Mouse (Mus musculus): ENCODE data around the gene E130114P18Rik. TPM values are rescaled to one million over a fixed set of nuclear protein-coding genes. Genes with fewer than 3 reads are reported as not detected.

The E130114P18Rik gene
- total RNA-seq, 2 experiments from 2014 or later = not detected

DNA sequence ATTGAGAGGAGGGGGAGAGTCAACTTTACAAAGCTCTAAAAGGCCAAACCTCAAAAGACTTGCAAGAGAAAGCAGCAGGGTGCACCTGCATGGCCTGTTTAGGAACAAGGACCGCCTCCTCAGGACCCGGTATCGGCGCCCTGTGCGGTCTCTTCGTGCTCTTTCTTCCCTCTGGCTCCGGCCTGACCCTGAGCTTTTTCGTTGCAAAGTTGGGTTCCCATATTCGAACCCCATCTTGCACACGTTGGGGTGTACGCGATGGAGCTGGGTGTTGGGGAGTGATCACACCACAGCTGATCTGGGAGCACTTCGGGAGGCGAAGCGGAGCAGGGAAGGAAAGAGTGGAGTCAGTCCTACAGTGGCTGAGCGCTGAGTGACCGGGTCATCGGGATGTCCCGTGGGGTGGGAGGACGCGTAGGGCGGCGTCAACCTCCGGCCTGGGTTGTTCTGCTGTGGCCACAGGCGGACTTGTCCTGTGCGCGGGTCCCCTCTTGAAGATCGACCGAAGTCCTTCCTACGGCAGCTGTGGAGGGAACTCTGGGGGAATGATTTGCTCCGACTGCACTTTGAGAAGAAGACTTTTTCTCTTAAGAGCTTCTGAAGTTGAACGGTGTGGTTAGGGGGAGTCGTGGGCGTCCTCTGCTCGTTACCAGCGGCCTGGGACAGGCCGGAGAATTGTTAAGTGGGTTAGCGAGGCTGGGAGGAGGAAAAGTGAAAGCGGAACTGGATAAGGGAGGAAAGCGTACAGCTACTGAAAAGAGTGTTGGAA, 26.2 kb downstream of the E130114P18Rik start:
- DNase-seq = peak; percentile 84 to 88

DNA sequence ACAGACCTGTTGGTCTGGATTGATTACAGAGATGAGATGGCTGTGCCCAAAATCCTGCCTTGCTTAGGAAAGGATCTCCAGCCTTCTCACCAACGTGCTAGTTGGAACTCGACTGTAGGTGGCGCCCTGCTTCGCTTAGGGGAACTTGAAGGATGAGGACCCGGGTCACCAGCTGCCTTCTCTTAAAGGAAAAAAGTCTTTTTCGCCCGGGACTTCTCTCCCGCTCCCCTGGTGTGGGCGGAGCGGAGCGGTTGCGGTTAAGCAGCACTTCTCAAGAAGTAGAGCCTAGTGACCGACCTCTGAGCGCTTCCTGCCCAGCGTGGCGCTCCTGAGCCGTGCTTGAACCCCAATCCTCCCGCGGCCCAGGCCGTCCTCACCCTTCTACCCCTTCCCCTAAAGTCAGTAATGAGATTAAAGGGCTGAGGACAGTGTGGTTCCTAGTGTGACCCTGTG, 26.8 kb downstream of the E130114P18Rik start:
- DNase-seq = peak; percentile 95 to 96

DNA sequence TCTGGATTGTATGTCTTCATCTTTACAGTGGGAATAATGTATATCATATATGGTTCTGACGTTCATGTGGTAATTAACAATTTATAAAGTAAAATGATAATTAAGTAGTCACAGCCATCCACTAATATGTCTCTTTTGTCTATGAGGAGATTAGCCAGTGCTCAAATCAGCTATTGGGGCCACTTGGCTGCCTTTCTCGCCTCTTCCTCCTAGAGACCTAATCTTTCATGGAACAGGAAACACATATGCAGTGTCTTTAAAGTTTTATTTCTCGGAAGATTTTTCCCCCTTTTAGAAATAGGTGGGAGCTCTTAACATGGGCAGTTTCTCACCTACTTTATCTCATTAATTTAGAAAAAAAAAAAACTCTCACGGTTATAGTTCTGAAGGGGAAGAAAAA, 27.5 kb downstream of the E130114P18Rik start:
- no peak for DNase-seq

DNA sequence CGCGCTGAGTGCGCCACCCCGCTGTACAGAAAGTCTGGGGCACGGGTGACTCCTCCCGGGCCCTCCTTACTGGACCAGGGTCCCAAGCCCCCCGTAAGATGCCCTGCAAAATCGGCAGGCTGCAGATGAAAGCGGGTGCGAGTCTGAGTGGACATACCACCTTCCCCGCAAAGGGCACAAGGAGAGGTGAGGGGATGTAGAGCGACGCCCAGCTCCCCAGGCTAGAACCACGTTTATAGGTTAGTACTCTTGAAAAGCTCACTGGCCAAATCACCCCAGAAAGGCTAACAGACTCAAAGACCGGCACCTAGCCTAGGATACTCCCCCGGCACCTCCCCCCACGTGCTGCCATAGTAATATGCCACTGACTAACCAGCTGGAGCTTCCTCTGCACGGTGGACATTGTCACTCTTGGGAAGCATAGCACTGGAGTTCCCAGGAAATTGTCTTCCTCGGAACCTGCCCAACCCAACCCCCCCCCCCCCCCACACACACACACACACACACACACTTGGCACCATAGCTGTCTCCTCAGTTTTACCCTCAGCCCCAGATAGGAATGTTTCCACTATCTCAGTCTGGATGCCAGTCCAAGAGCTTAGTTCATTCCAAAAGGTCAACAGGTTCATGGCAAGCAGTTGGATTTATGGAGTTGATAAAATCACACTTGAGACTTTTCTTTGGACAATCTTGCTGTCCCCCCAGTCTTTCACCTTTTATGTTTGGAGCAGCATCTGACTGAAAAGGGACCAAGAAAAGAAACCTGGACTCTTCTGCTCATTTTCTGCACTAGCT, 31.6 kb downstream of the E130114P18Rik start:
- peak; percentile 28 to 50 for DNase-seq

DNA sequence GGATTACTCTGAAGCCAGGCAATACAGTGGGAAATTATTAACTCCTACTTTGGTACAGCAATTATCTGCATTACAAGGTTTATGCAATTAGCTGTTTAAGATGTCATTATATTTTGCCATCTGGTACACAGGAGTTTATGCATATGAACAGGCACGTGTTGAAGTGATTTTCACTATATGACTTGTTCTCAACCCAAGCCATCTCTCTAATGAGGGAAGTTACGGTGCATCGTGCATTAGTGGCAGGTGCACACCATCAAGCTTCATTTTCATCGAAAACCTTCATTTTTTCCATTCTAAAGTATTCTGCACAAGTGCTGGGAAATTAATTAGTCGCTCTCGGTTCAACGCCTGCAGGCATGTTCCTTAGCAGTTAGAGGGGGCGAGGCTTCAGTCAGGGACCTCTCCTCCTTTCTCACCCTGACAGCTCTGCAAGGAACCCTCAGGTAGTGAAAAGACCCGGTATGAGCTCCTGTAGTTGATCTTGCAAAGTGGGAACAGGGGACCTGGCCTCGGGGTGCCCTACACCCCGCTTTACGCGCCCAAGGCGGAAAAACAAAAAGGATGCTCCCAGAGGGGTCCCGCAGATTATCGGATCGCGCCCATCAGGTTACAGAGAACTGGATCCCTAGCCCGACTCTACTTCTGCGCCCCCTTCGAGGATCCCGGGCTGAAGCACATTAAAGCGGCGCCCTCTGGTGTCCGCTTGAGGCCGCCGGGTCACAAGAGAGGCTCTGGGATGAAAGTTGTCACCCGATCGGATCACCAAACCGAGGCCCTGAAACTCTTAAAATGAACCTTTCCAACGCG, 32.4 kb downstream of the E130114P18Rik start:
- peak; percentile 83 to 88 for DNase-seq

DNA sequence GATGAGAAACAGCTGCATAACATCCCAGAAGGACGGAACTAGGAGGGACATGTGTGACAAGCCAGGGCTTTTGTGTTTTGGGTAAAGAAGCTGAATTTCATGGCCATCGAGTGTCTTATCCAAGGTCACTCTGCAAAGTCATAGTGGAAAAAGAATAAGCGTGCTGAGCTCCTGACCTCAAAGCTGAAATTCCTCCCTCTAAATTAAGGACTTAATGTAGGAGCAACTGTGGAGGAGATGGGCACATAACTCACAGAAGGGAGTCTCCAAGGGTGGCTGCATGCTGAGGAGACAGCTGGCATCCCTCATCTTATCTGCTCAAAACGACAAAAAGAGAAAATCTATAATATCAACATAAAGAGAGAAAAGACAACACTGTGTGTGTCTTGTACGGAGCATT, 33.9 kb downstream of the E130114P18Rik start:
- DNase-seq = no peak

DNA sequence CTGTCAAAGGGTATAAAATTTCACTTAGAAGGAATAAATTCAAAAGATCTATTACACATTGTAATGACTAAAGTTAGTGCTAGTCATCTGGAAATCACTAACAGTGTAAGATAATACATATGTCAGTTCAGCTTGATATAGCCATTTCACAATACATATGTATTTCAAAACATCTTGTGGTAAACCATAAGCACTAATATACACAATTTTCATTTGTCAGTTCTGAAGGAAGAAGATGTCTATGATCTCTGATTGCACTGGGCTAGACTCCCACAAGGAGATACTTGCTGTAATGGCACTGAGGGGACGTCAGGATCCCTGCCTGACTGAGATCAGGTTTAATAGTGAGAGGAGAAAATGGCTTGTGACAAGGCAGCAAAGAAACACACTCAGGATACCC, 44.5 kb downstream of the E130114P18Rik start:
- DNase-seq = no peak

DNA sequence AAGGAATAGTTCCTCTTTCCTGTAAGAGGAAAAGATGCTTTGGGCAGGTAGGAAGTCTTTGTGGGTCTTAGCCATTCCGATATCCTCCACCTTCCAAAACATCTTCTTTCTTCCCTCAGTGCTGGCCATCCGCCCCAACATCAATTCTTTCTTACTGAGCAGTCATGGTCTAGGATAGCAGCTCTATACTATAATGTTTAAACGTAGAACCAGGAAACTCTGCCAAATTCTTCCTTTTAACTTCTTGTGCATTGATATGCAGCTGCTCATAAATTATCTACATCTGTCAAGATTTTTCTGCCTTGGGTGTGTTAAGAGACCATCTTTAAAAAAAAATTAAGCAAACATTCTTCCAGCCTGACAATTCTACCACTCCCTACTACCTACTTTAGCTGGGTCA, 47.5 kb downstream of the E130114P18Rik start:
- DNase-seq = no peak

DNA sequence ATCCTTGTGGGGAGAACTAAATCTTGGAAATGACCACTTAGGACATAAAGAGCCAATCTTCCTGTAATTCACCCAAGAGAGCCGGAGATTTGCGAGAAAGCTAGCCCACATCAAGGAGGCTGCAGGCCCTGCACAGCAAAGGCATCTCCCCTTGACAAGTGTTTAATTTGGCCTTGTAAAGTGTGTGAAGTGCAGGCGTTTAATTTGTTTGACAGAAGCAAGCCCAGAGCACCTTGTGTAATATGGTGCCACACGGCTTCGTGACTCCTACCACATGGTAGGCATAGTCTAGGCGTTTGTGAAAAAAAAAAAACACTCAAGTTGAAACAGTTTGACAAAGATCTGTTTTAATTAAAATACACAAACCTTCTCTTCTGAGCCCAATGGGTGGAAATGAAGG, 47.9 kb downstream of the E130114P18Rik start:
- DNase-seq = no peak

DNA sequence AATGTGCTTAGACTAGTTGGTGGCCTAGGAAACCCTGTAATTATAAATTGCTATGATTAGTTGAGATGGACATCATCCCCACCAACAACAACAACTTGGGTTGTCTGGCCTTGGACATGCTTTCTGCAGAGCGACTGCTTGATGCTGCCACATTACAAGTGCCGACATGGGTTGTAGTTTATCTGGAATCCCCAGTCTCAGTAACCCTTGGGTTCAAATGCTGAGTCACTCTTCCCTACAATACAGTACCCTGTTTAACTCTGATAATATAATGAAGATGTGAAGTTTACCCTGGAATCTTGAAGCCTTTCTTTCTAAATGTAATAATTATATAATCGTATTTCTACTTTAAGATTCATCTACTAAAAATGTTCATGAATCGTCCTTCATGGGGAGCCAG, 49.4 kb downstream of the E130114P18Rik start:
- DNase-seq = no peak

DNA sequence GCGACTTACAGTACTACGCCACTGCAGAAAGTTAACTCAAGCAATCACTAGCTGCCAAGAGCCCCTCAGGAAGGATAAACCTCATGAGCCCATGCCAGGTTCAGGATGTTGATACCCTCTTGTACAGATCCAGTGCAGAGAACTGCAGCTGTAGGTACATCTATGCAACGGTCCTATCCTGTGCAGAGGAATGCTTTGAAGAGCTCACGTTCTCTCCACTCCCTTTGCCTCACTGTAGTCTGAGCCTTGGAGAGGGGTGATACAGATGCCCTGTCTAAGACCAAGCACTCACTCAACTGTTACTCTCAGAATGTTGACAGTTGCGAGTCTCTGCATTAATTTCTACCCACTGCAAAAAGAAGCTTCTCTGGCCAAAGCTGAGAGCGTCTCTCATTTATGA, 54.5 kb downstream of the E130114P18Rik start:
- DNase-seq = no peak

DNA sequence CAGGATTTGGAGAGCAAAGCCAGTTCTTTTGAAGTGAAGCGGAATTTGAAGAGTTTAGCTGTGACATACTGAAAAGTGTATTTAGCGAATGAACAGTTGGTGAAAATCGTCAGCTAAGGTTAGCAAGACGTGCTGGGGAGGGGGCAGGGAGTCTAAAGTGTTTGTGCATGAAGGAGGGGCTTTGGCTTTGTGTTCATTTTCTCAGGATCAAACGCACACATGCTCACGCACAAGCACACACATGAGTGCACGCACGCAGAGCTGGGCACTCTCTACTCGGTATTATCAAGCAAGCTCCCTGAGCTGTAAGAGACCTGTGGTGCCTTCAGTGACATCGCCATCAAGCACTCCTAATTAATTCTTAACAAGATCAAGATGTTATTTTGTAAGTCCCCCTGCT, 55.2 kb downstream of the E130114P18Rik start:
- DNase-seq = no peak

DNA sequence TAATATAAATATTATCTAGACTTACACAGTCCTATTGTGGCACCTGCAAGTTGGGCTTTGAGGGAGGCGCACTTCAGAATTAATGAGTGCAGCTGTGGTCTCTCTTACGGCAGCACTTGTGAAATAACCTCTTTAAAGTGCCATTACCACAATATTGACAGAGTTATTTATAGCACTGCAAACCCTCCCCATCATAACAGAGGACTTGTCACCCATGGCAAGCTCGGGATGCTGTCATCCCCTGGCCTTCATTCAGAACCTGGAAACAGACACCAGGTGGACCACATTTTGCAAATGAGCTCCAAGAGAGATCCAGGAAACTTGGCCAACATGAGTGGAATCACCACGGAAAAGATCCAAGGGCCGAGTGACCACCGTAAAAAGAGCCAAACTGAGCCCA, 63.3 kb downstream of the E130114P18Rik start:
- no peak for DNase-seq

DNA sequence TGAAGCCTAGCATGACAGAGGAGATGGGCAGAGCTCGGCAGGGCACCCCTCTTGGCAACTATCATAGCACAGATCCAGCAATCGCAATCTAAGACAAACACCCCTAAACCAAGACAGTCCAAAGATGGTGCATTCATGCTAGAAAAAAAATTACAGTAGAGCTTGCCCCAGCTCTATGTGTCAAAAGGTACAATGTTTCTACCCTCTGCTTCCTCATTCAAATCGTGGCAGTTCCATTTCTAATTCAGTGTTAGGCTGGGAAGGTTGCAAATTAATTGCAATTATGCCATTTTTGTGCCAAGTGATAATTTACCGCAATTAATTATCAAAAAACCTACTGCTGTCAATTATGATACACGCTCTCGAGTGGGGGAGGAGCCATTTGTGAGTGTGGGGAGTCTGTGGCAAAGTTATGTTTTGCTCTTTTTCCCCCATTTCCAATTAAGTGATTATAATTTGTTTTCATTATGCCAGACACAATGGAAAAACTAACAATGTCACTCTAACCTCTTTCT, 63.7 kb downstream of the E130114P18Rik start:
- DNase-seq = no peak

DNA sequence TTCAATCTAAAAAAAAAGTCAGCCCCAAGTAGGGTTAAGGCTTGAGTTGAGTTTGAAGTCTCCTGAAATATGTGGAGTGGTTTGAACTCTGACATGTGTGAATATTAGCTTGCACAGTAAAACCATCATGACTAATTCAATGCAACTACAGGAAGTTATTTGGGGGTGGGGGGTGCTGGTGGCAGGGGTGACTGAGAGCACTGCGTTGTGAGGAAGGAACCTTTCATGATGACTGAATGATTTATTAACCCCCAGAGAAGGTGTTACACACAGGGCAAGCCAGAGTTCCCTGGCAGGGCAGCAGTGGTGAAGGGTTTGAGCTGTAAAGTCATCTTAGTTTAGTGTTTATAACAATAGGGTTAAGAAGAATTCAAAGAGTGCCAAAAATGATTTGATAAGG, 65.3 kb downstream of the E130114P18Rik start:
- DNase-seq = no peak

DNA sequence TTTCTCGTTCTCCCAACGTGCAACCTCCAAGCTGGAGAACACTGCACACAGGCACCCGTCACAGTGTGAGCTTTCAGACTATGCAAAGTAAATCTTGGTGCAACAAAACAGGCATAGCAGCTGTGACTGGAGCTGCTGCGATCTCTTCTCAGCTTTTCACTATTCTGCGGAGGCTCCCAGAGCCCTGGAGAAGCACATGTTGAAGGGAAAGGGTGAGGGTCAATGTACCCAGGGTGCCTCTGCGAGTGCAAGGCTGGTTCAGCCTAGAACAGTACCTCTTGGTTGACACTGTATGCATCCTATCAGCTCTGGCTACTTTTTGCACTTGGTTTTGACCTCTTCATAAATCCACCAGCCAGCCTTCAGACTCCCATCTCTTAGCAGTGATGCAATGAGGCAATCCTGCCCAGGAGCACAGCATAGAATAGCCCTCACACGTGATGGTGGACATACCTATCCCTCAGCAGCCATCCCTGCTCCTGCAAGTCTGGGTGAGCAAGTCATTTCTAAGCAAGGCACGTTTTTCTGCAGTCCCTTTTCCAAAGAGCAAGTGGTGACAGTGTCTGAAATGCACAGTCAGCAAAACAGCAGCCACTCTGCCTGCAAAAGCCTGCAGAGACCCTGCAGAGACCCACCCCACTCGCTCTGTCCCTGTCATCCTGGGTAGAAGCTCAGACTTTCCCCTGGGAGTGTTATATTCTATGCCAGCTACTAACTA, 67.7 kb downstream of the E130114P18Rik start:
- no peak for DNase-seq

DNA sequence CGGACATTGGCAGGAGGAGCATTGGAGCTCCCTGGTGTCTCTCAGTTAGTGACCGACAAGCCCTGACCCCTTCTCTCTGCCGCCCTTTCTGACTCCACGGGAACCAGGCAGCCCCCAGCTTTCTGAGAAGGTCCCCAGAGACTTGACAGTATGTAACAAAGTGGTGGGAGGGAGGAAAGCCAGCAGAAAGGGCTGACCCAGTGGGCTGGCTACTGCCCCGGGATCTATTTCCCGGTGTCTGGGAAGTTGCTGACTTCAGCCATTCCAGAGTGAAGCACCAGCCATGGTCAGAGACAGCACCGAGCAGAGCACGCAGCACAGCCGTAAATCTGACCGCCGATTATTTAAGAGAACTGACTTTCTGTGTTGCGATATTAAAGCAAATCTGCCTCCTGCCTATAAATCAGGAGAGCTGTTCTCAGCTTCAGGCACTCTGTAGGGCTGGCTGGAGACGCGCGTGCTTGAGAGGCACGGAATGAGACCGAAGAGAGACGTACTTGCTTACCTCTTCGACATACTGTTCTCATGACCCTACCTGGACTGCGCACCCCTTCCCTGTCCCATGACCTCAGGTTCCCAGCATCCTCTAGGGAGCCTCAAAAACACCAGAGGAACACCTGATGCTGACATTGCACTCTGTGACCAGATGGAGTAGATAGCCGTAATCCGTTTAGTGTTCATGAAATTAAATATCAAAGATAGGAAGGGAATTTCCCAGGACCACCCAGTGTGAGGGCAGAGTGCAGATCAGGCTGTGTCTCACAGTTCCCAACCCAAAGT, 70.3 kb downstream of the E130114P18Rik start:
- DNase-seq = peak; percentile 23 to 33

DNA sequence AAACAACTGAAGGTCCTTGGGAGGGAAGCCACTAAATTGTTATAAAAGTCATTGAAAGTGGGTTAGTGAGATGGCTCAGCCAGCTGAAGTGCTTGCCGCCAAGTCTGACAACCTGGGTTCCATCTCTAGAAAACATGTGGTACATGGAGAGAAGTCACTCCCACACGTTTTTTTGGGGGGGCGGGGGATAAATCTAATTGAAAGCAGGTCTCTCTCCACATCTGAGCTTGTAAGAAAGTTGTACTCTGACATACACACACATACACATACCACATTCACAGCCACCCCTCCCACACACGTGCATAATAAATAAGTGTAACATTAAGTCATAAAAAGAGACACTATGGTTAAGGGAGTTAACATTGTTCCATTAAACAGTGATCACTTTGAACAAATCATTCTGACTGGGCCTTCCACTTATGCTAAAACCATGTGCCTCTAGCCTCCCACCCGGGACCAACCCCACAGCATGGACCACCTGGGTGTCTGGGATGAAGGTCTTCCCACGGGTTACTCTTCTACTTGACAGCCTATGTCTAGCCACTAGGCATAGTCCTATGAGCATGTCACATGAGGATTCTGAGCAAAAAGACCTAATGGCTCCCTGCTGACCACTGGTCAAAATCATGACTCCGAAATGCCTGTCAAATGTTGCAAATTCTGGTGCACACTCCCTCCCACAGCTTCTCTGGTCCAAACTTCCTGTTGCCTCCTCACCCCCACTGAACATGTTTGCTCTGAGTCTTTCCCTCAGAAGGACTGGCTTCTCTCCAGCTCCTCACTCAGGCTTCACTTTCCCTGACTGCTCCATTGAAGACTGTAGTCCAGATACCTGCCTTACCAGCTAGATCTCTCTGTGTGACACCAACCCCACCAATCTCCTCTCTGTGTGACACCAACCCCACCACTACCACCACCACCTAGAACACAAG, 80.9 kb downstream of the E130114P18Rik start:
- no peak for DNase-seq

DNA sequence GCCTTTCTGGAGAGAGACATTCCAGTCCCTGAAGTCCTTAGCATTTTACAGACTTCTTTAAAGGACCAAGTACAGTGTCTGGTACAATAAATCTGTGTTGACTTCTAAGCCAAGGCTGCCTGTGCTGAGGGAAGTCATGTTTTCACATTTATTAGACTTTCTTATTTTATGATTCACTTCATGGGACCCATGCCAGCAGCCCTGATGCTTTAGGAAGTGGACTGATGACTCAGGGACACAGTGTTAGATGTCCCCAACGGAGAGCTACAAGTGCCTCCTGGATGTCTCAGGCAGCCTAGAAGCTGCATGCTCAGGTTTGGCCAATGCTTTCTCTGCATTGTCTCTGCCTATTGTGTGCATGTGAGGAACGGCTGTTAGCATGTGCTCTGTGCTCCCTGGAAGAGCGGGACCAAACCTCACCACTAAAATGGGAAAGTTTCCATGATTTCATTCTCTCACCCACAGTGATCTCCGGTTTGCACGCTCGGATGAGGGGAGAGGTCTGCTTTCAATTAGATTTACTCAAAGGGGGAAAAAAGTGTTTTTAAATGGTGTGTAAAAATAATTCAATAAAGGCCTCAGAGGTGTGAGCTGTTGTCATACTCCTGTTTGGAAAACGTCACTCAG, 82.4 kb downstream of the E130114P18Rik start:
- peak; percentile 84 to 87 for DNase-seq

Measured in adrenal gland, postnatal 36 days (tissue).